Mouse (Mus musculus) CD8-positive naive resting alpha-beta T cell, adult 57 days (primary cell): Measurements from ENCODE around the gene Ggct. TPM values are rescaled to one million over a fixed set of nuclear protein-coding genes. Genes with fewer than 3 reads are reported as not detected.

ENCODE experiments used
- total RNA-seq: library from RNA; stranded (reverse); gene quantifications from one replicate; pipeline ENCODE4 v1.2.4, GENCODE M21; 2023

The Ggct gene
- total RNA-seq, result 21.1 TPM

DNA sequence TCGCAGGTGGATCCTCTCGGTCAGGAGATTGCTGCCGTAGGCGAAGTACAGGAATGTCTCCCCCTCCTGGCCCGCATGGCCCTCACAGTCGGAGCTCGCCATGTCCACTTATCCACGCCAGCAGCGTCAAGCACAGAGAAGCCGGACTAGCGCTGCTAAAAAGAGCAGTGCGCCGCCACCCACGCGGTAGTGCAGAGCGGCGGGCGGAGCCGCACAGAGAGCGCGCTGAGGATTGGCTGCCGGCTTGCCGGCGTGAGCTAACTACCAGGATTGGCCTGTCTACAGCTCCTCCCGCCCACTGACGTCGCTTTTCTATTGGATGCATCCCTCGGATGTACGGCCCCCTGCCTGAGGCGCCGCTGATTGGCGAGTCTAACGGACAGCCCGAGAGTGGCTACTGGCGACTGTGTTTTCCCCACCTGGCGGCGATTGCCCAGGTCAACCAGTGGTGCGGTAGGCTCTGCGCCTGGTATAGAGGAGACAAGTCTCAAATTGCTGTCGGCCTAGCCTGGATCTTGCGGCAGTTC lies at the start of gene Ggct:
Ggct (minus strand) TSS at position 217 of the 527 bp plus-strand sequence.

DNA sequence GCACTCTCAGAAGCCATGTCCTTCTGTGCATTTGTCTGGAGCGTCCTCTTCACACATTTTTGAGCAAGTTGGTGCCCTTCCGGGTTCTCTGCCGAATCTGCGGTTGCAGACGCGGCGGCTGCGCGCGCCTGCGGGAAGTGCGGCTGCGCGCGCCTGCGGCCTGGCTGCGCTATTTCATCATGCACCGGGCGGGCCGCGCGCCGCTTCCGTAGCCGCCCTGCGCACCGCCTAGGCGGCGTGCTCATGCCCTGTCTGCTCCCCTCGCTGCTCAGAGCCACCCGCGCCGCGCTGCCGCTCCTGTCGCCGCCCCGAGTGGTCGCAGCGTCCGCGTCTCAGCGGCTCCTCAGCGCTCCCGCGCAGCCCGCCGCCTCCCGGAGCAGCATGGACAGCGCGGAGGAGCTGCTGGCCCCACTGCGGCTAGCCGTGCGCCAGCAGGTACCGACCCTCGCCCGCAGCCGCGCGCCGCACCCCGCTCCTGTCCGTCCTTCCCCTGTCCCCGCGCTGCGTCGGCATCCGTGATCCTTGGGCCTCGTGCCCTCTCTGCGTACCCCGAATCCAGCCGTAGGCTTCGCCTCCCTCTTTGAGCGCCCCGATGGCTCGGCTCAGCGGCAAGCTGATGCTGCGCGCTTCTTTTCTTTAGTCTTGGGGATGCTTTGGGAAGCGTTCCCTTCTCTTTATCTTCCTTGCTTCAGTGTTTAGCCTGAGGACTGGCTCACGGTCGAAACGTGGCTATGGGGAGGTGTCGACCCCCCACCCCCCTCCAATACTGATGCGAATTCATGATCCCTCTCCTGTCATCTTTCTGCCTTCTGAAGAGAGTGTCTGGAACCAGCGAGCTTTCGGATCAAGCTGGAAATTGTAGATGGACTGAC lies 45.3 kb upstream of the Ggct start, which contains the start of gene Gars:
Gars (plus strand) TSS at position 209 of the 872 bp plus-strand sequence.

GRCm38 (mm10) chr6:54972111-54972928 lies 20.4 kb downstream of the Ggct start, which contains the start of gene Nod1:
Nod1 (minus strand) TSS chr6:54972612.

Other genes with a start within 250 kb of the Ggct start
- 103 TPM for gene Znrf2, start 176.0 kb downstream of the Ggct start, total RNA-seq
- gene Nod1, start 20.3 kb downstream of the Ggct start, total RNA-seq, result 25.5 TPM
- gene Gars, start 45.1 kb upstream of the Ggct start, total RNA-seq, result 85.1 TPM
- not detected for gene Crhr2, start 140.1 kb upstream of the Ggct start, total RNA-seq
- gene Inmt, start 182.1 kb upstream of the Ggct start, total RNA-seq, result not detected
- 0.15 TPM for gene Mindy4, start 210.4 kb upstream of the Ggct start, total RNA-seq